Comparison of ENCODE assay signal across 11 mouse cellular contexts in the genomic region with DNA sequence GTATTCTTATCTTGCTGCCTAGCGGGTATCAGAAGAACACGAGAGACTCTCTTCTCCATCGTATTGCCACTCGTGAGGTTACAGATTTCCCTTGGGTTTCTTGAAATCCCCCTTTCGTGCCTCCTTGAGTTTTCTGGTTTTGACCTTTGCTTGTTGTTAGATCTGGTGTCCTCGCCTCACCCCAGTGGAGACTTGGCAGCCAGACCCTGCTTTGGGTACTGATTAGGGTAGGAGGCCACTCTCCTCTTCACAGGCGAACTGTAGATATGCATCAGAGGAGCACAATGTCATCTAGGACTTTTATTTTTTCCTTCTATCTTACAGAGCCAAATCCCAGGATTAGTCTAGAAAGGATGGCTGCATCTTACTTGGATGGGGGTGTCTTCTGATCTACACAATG. TPM values are rescaled to one million over a fixed set of nuclear protein-coding genes. Genes with fewer than 3 reads are reported as not detected.
"Had no signal": no experiment of that assay in that cellular context is flagged by ENCODE, and none has a peak within 500 bp of the region (broad histone marks: within the 10 kb centered on the region; RNA-seq: fewer than 3 reads in every experiment).

No protein-coding gene starts in this region.

- ATAC-seq: liver, embryonic 12.5 days; midbrain, embryonic 13.5 days; midbrain, embryonic 16.5 days had no signal

- DNase-seq: layer of hippocampus, adult 9-11 months; liver; lung, adult 18-20 months; lung, postnatal 10 days; lung, postnatal 36 days; thymus, postnatal 25 days had no signal

RNA-seq across cellular contexts. Expression of gene Palm2, which starts 10.0 kb away (rescaled TPM):
- total RNA-seq: monocyte, adult 5-6 weeks; neutrophil, adult 5-6 weeks had no signal
